Mouse (Mus musculus) myocyte (in vitro differentiated cells): ENCODE measurements at regions not wholly inside any gene's neighbourhood (a gene's known extent, or its start where the extent isn't known, plus 50 kb on each side); places are given as distances from the start of the nearest gene placed in this dataset.

ENCODE experiments used
- POLR2A ChIP-seq: IDR thresholded peaks from one replicate; pipeline ENCODE4 v1.6.1; 2011; ENCODE audit warnings: low read depth, mild to moderate bottlenecking, control low read depth, moderate library complexity; ENCODE audit not compliant: insufficient read length
- POLR2AphosphoS2 ChIP-seq: IDR thresholded peaks from one replicate; pipeline ENCODE4 v1.6.1; 2011; ENCODE audit warnings: low read depth, control low read depth; ENCODE audit not compliant: insufficient read length

- no peak for TF ChIP-seq POLR2A
- no peak for TF ChIP-seq POLR2AphosphoS2
Observed at GRCm38 (mm10) chr6:11727806-11728205, 179.5 kb downstream of the Ndufa4 start.
